Mouse (Mus musculus) kidney, postnatal 14 days (tissue): ENCODE measurements at regions not wholly inside any gene's neighbourhood (a gene's known extent, or its start where the extent isn't known, plus 50 kb on each side); places are given as distances from the start of the nearest gene placed in this dataset.

ENCODE experiments used
- DNase-seq: peaks from one replicate; pipeline ENCODE4 v3.0.0; 2022; ENCODE audit warnings: mixed read lengths

- no peak for DNase-seq
These were observed 82.4 kb upstream of the Cdkn2b start for GRCm38 (mm10) chr4:89393251-89393711.

- DNase-seq = no peak
These were observed 82.0 kb upstream of the Cdkn2b start for GRCm38 (mm10) chr4:89392791-89393190.

DNA sequence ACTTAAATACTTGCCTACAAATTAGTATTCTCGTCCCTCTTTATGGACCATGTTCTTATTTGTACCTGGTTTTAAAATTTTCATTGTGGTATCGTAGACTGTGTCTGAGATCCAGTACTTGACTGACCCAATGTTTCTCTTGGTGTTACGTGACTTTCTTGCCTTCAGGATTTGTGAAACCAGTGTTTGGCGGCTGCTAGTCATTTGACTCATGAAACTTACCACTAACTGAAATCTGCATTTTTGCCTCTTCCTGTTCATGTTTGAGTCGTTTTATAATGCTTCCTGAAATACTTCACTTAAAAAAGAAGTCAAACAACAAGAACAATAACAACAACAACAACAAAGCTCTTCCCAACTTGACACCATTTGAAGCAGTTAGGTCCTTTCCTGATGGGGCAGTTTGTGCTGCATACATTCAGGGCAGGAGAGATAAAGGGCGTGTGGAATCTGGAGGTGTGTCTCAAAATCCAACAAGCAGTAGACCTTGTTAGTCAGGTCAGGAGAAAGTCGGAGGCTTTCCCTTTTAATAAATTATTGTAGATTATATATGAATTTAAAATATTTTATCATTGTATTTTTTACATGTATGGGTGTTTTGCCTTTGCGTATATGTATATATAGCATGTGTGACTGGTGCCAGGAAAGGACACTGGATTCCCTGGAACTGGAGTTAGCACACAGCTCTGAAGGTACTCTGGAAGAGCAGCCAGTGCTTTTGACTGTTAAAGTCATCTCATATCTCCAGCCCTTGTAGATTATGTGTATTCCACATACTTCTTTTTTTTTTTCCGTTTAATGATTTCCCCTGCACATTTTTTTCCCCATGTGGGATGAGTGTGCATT, 80.8 kb upstream of the Cdkn2b start:
- no peak for DNase-seq

DNA sequence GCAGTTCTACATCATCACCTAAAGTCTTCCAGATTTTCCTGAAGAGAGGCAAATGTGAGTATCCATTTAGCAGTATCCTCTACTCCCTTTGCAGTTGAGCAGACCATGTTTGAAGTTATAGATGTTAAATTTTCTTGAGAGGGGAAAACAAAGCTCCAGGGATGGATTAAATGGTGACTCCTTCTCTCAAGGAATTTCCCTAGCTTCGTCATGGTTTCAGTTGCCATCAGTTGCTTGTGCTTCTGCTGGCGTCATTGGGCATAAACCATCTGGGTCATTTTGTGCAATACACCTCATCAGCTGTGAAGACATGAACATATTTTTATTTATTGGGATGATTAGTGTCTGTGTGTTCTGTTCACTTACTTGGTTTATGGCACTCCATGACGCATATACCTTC, 72.7 kb upstream of the Cdkn2b start:
- no peak for DNase-seq

DNA sequence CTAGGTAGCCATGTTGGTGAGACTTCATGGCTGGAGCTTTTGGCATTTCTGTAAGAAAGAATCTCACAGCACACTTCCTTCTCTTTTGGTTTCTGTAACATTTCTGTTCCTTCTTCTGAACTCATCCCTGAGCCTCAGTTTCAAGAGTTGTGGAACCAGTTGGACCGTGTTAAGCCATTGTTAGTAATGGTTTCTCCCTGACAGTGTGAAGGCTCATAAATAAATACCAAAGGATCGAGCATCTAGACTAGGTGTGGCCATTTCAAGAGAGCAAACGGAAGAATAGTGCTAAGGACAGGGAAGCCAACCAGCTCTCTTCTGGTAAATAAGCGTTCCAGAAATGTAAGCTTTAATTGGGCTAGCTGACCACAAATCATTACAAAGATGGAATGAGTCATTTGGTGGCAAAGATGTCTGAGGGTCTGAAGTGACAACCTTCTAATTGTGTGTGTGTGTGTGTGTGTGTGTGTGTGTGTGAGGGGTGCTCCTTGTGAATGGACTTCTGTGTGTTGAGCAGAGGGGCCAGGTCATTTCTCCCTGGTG, 71.7 kb upstream of the Cdkn2b start:
- no peak for DNase-seq

DNA sequence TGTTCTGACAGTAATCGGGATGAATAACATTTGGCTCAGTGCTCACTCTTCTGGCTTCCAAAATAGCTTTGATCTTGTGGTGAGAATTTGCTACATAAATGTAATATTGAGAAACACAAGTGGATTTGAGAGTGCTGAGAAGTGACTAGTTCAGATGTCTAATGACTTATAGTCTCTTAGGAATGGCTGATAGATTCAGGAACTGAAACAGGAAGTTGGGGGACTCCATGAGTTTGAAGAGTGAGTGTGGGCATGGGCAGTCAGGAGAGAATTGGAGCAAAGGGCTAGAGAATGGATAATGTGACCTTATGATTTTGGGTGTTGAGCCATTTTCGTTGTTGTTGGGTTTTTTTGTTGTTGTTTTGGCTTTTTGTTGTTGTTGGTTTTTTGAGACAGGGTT, 70.9 kb upstream of the Cdkn2b start:
- no peak for DNase-seq

DNA sequence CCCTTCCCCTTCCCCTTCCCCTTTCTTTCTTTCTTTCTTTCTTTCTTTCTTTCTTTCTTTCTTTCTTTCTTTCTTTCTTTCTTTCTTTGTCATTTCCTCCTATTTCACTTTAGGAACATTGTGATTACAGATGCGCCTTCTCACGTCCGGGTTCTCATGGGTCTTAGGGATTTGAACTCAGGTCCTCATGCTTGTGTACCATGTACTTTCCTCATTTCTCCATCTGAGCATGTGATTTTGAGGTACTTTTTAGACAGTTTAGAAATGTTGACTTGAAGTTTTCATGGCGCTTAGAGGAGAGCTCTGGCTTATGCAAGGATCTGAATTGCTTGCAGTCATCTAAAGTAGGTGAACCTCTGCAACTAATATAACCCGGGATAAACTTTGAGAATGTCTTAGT, 70.2 kb upstream of the Cdkn2b start:
- no peak for DNase-seq

DNA sequence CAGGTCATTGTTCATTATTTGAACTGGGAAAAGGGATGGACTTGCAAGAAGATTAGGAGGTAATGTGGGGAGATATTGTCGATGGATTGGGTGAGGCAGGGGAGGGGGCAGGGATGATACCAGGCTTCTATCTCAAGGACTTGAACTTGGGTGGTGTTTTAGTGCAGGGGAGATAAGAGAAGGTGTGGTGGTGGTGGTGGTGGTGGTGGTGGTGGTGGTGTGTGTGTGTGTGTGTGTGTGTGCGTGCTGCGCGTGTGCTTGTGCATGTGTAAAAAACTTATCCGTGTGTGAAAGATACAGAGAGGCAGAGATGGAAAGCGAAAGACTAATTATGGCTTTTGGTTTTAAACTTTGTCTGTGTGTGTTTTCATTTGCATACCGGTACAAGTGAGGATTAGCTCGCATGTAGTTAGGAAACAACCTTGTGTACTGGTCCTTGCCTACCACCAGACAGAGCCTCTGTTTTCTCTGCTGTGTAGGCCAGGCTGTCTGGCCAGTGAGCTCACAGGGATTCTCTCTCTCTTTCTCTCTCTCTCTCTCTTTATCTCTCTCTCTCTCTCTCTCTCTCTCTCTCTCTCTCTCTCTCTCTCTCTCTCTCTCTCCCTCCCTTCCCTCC, 69.6 kb upstream of the Cdkn2b start:
- DNase-seq = no peak

DNA sequence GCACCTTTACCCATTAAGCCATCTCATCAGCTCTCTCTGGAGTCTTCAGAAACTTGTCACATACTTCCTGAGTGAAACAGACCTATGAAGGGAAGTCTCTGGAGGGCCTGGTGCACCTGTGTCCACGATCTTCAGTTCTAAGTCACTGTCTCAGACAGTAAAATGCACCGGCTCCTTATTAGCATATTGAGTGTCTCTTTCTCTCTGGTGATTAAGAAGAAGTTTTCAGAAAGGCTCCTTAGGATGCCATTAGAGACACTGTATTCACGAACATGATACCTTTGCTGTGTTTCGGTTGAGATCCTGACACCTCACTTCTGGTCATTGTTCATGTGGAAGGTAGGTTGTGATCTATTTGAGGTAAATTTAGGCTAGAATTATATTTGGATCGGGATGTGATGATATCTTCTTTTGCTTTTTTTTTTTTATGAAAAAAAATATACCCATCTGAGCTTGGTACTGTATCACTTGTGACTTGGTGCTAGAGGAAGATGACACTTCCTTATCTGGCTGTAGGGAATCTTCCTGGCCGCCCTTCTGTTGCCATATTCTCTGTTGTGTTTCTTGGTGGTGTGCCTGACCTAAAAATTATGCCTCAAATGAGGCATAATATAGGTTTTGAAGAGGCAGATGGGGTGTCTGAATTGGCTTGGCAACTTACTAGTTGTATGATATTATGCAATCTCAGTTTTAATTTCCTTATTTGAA, 68.9 kb upstream of the Cdkn2b start:
- DNase-seq = no peak

DNA sequence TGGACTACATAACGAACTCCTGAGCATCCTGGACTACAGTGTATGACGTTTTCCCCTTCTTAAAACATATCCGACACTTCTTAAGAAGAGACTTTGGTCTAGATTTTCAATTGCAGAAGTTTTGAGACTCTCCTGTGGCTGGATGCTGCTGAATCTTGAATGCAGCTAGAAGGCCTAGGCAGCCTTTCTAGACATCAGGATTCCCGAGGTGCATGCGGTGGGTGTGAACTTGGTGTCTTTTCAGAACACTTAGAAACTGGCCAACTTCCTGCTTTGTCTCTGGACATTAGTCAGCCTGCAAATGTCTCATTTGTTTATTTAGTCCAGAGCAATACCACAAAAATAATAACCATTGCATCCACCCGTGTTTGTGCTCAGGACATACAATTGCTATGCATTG, 61.8 kb upstream of the Cdkn2b start:
- DNase-seq = no peak

DNA sequence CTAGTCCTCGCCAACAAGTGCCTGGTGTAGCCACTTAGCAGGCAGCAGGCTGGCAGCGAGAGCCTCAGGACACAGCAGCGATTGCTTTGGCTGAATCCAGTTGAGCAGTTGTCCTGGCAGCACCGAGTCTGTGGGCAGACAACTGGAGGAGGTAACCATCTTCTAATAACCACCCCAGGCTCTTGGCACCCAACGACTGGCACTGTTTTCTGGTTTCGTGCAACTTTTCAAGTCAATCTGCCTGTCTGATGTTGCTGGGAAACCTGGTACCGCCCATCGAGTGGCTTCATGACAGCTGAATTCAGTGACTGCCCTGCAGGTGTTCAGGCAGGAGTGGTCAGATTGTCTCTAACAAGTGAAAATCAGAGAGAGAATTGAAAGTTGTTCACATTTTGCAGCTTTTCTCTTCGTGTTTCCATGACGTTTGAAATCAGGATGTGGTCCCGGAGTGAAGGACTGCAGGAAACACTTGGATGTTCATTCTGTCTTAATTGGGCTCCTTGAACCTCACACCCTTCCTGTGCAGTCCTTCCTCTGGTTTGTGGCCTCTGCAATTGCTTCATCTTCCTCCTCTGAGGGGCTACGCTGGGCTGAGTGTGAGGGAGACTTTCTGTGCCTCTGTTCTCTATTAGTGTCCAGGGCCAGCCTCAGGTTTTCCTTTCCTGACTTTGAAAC, 58.1 kb upstream of the Cdkn2b start:
- DNase-seq = no peak

DNA sequence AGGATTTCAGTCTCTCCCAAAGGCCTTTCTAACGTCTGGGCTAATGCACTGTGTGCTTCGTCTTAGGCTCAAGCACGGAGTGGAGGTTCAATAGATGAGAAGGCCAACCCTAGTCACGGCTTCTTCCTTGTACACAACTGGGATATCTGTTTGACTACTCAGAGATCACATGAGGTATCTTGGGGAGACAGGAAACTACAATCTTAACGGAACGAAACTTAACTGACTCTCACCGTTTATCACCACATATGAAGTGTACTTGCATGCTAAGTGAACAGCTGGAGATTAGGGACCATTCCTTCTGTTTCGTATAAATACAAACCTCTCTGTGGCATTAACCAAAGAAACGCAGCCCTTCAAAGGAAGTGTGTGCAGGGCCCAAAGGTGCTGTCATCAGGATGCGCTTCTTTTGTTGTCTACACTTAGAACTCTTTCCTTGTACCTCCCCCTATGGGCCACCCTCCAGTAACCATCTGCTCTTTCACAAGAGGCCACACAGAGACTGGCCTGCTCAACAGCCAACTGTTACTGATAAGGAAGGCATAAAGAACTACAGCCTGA, 55.8 kb upstream of the Cdkn2b start:
- no peak for DNase-seq

- DNase-seq = no peak
These were observed 55.0 kb upstream of the Cdkn2b start for GRCm38 (mm10) chr4:89365875-89366274.

DNA sequence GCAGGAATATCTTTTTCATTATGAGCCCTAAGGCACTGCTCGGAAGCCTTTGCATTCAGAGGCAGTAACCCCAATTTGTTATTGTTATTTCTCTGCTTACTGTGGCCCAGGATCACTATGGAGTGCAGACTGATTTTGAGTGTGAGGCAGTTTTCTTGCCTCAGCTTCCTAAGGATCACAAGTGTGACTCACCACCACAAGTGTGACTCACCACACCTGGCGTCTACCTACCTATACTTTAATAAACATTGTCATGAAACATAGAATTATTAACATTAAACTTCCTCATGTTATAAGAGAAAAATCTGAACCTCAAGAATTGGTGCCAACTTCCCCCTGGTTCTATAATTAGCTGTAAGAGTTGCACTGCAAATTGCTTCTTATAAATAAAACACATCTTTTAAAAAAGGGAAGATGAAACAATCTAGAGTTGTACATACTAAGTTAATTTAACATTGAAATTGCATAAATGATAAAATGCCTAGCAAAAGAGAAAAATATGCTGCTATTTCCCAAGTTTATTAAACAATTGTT, 52.4 kb upstream of the Cdkn2b start:
- DNase-seq = no peak

DNA sequence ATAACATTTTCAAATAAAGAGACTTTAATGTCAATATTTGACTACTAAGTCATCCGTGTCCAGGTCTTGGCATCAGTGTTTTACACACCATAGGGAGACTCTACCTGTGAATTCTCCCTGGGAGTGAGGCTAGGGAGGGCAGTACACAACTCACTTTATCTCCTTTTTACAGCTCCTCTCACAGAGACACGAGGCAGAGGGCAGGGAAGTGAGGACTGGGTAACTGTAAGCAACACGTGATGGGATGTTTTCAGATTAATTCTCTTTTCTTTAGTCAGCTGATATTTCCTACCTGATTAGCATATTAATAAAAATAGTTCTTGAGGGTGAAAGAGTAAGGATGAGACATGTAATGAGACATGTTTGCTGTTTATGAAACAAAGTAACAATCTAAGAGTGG, 51.8 kb upstream of the Cdkn2b start:
- peak; percentile 18 for DNase-seq

DNA sequence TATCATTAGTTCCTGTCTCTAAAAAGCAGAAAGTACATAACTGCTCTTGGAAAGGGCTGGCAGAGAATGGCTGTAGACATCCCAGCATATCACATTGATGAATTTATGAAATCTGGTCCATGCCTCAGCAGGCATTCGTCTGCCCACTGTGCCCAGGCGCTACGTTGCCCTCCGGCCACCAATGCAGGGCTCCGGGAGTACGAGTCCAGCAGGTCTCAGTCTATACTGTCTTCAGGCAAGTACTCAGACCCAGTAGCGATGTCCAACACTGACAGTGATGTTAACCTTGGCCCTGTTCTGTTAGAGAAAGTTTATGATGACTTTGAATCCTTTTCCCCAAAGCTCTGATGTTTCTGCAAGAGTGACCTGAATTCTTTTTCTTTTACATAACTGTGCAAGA, 50.5 kb upstream of the Cdkn2b start:
- no peak for DNase-seq
